Mouse (Mus musculus) embryonic fibroblast, embryonic 13.5 days (primary cell): ENCODE measurements around the gene Lnpep.

Source experiments
- CTCF ChIP-seq: IDR thresholded peaks from 2 replicates; pipeline ENCODE4 v1.5.1; 2011; ENCODE audit warnings: mild to moderate bottlenecking, control low read depth, low read length, moderate library complexity, borderline replicate concordance; ENCODE audit not compliant: insufficient read depth
- POLR2A ChIP-seq: IDR thresholded peaks from 2 replicates; pipeline ENCODE4 v1.6.1; 2011; ENCODE audit warnings: low read depth, mild to moderate bottlenecking, control low read depth, low read length, moderate library complexity

DNA sequence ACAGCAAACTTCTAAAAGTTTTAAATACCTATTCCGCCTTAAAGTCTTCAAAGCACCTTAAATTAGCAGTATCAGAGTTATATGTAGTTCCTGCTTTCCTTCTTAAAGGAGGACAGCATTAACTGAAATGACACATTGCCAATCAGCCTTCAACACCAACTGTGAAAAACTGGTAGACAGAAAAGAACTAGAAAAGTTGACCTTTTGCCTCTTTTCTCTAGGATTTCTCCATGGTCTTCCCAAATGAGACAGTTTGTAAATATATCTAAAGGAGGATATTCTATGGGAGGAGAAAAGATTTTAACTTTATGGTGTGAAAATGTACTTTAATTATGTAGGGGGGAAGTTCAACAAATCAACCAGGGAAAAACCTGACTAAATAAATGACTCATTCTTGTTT lies 2.3 kb downstream of the Lnpep start:
- TF ChIP-seq CTCF = no peak
- TF ChIP-seq POLR2A = no peak
